7 mouse cellular contexts compared by ENCODE assay signal in genomic region chr9:20545151-20545550, GRCm38 (mm10). TPM values are rescaled to one million over a fixed set of nuclear protein-coding genes. Genes with fewer than 3 reads are reported as not detected.
A peak's percentile ranks its signal among the peaks of the same experiment; 100 is the strongest.
DNase-seq lines count a peak whose midpoint lies in the region; ATAC-seq and TF ChIP-seq lines count a peak whose summit lies in the region.

No protein-coding gene starts in this region.

- no peaks in the 10 kb centered on the region for H3K27me3 ChIP-seq in CH12.LX (replicated peaks)
- H3K27me3 ChIP-seq in hindbrain, embryonic 13.5 days = peaks cover 32% of the 10 kb centered on the region
- H3K27me3 ChIP-seq in liver, embryonic 11.5 days (replicated peaks; ENCODE audit: control insufficient read depth, insufficient read depth, low read length) = no peaks in the 10 kb centered on the region
- 0 out of 2 replicates have a peak, but pooled peaks cover 3% of the 10 kb centered on the region for H3K27me3 ChIP-seq in neural tube, embryonic 12.5 days (replicated peaks)

- no peaks in the 10 kb centered on the region for H3K36me3 ChIP-seq in CH12.LX (replicated peaks in 1 of 2; ENCODE audit: control insufficient read depth in 1 of 2, insufficient read depth in 1 of 2, low read length in 1 of 2)
- no peaks in the 10 kb centered on the region for H3K36me3 ChIP-seq in hindbrain, embryonic 13.5 days
- H3K36me3 ChIP-seq in liver, embryonic 11.5 days (ENCODE audit: control insufficient read depth, insufficient read depth, low read length) = no peaks in the 10 kb centered on the region
- H3K36me3 ChIP-seq in neural tube, embryonic 12.5 days = no peaks in the 10 kb centered on the region

- no peak overlapping the region for H3K27ac ChIP-seq in CH12.LX (ENCODE audit: insufficient read depth, low read depth)
- H3K27ac ChIP-seq in embryonic fibroblast, embryonic 13.5 days (ENCODE audit: insufficient read depth, low read length) = no peak overlapping the region
- H3K27ac ChIP-seq in hindbrain, embryonic 13.5 days = peak overlapping the region; percentile 93
- H3K27ac ChIP-seq in liver, embryonic 11.5 days (ENCODE audit: low read depth, low read length) = peak overlapping the region; percentile 86
- peak overlapping the region; percentile 74; the same call in 1 of the 2 replicates for H3K27ac ChIP-seq in neural tube, embryonic 12.5 days

- no peaks in the 10 kb centered on the region for H3K9me3 ChIP-seq in CH12.LX (replicated peaks; ENCODE audit: low read length)
- no peaks in the 10 kb centered on the region for H3K9me3 ChIP-seq in hindbrain, embryonic 13.5 days
- H3K9me3 ChIP-seq in liver, embryonic 11.5 days (ENCODE audit: control insufficient read depth, low read length) = no peaks in the 10 kb centered on the region
- no peaks in the 10 kb centered on the region for H3K9me3 ChIP-seq in neural tube, embryonic 12.5 days

- 0 out of 2 replicates have a peak, but pooled peaks have one; percentile 25 for ATAC-seq in hindbrain, embryonic 13.5 days (ENCODE audit: low FRiP score)
- no peak; the same call in 1 of the 2 replicates for ATAC-seq in liver, embryonic 11.5 days (replicated peaks; ENCODE audit: low FRiP score)
- no peak for ATAC-seq in neural tube, embryonic 12.5 days (ENCODE audit: low FRiP score, low read depth)

- WGBS in hindbrain, embryonic 13.5 days = 25% methylated on average over 8 of the region's 8 CpGs
- WGBS in liver, embryonic 11.5 days = 15% methylated on average over 8 of the region's 8 CpGs
- WGBS in neural tube, embryonic 12.5 days = 30% methylated on average over 8 of the region's 8 CpGs

- in situ Hi-C loops in CH12.LX (cut with MboI; ENCODE audit: low pct_ligation_motif_present, low pct_unique_long_range_greater_than_20kb, low sequenced_read_pairs) = no loop called here

- peak; percentile 67 for TF ChIP-seq RAD21 in CH12.LX (IDR thresholded peaks at IDR 0.05; ENCODE audit: low read depth, low read length)

- dilution Hi-C loops in CH12.LX (cut with MboI; ENCODE audit: extremely low pct_ligation_motif_present, extremely low pct_unique_long_range_greater_than_20kb, low sequenced_read_pairs) = no loop called here

- no peak overlapping the region for H3K9ac ChIP-seq in CH12.LX (ENCODE audit: insufficient read depth, low read depth)
- H3K9ac ChIP-seq in hindbrain, embryonic 13.5 days = peak overlapping the region; percentile 72
- H3K9ac ChIP-seq in liver, embryonic 11.5 days (ENCODE audit: low read depth, low read length) = peak overlapping the region; percentile 75
- H3K9ac ChIP-seq in neural tube, embryonic 12.5 days = peak overlapping the region; percentile 49; the same call in 1 of the 2 replicates

- H3K4me1 ChIP-seq in CH12.LX (ENCODE audit: control insufficient read depth in 1 of 2, insufficient read depth in 2 of 2) = peaks cover 0 to 4% of the 10 kb centered on the region in 2 experiments; a peak in 2 of 4 replicates
- no peaks in the 10 kb centered on the region for H3K4me1 ChIP-seq in embryonic fibroblast, embryonic 13.5 days (ENCODE audit: control insufficient read depth, insufficient read depth, low read length)
- H3K4me1 ChIP-seq in hindbrain, embryonic 13.5 days (replicated peaks) = peaks cover 12% of the 10 kb centered on the region
- H3K4me1 ChIP-seq in liver, embryonic 11.5 days (replicated peaks; ENCODE audit: control insufficient read depth, insufficient read depth, low read length) = no peaks in the 10 kb centered on the region
- no peaks in the 10 kb centered on the region for H3K4me1 ChIP-seq in neural tube, embryonic 12.5 days

- H3K79me2 ChIP-seq in CH12.LX (replicated peaks; ENCODE audit: control insufficient read depth, extremely low read depth, insufficient read depth, poor library complexity, severe bottlenecking) = no peaks in the 10 kb centered on the region

- H3K4me3 ChIP-seq in CH12.LX (replicated peaks in 1 of 3; ENCODE audit: low read depth in 2 of 3, low read length in 2 of 3, poor library complexity in 1 of 3) = no peak overlapping the region
- H3K4me3 ChIP-seq in embryonic fibroblast, embryonic 13.5 days (ENCODE audit: insufficient read depth, low read length) = no peak overlapping the region
- peak overlapping the region; percentile 40 for H3K4me3 ChIP-seq in hindbrain, embryonic 13.5 days
- H3K4me3 ChIP-seq in liver, embryonic 11.5 days (ENCODE audit: low read depth, low read length) = peak overlapping the region; percentile 56
- H3K4me3 ChIP-seq in neural tube, embryonic 12.5 days = peak overlapping the region; percentile 39

- no peak for TF ChIP-seq POLR2A in CH12.LX (IDR thresholded peaks at IDR 0.05; ENCODE audit: low read depth, low read length)
- peak; percentile 38; the same call in 1 of the 2 replicates for TF ChIP-seq POLR2A in embryonic fibroblast, embryonic 13.5 days (IDR thresholded peaks at IDR 0.05; ENCODE audit: low read depth, low read length)

- DNase-seq in CH12.LX (ENCODE audit: extremely low read depth) (no peak), ZHBTc4 (ENCODE audit: low read depth, low spot score) (peak; percentile 46)
- no peak for DNase-seq in liver, embryonic 11.5 days (ENCODE audit: low spot score)
- DNase-seq in spleen, postnatal 10 days (ENCODE audit: low spot score in 2 of 2) = no peak

- no peak overlapping the region for H3K4me2 ChIP-seq in CH12.LX (ENCODE audit: insufficient read depth, low read depth, poor library complexity, severe bottlenecking)
- peak overlapping the region; percentile 63 for H3K4me2 ChIP-seq in hindbrain, embryonic 13.5 days
- peak overlapping the region; percentile 93 for H3K4me2 ChIP-seq in liver, embryonic 11.5 days
- peak overlapping the region; percentile 69 for H3K4me2 ChIP-seq in neural tube, embryonic 12.5 days (replicated peaks)

- TF ChIP-seq EP300 in CH12.LX (IDR thresholded peaks at IDR 0.05; ENCODE audit: low read length) = no peak

- peak in 1 of 2 experiments; percentile 66; a peak in 2 of 4 replicates for TF ChIP-seq CTCF in CH12.LX (conservative IDR thresholded peaks at IDR 0.05 in 1 of 2, IDR thresholded peaks at IDR 0.05 in 1 of 2; ENCODE audit: low read depth in 2 of 2, low read length in 2 of 2)
- TF ChIP-seq CTCF in embryonic fibroblast, embryonic 13.5 days (IDR thresholded peaks at IDR 0.05; ENCODE audit: borderline replicate concordance, insufficient read depth, low read length) = no peak

TF ChIP-seq in CH12.LX, 34 proteins besides CTCF, POLR2A, EP300 and RAD21:
- TF ChIP-seq SMC3 (IDR thresholded peaks at IDR 0.05; ENCODE audit: low read depth, low read length) = peak; percentile 48; the same call in 1 of the 2 replicates
- no peak for TF ChIP-seq USF1 (IDR thresholded peaks at IDR 0.05; ENCODE audit: low read depth, low read length)
- TF ChIP-seq HCFC1 (IDR thresholded peaks at IDR 0.05; ENCODE audit: low read depth, low read length) = no peak
- no peak for TF ChIP-seq ZC3H11A (IDR thresholded peaks at IDR 0.05; ENCODE audit: low read depth, low read length)
- TF ChIP-seq MAX (IDR thresholded peaks at IDR 0.05; ENCODE audit: low read length) = no peak
TF ChIP-seq in CH12.LX: peak in this region for 1.

RNA-seq across cellular contexts. Expression of gene Zfp266, which starts 23.9 kb away (rescaled TPM):
- total RNA-seq in CH12.LX (2012; rRNA removed) (20.4 and 23.6 TPM in 2 replicates), CH12.LX (2014; rRNA removed) (24.0 and 26.3 TPM in 2 replicates)
- 11.6 and 12.3 TPM in 2 replicates for polyA plus RNA-seq in CH12.LX (2012; ENCODE audit: insufficient read length, low read depth)
- 74.5 and 108 TPM in 2 replicates for polyA plus RNA-seq in embryonic fibroblast, embryonic 13.5 days (2011; ENCODE audit: insufficient read length, low read depth, missing spikeins)
- polyA plus RNA-seq in hindbrain, embryonic 13.5 days (2015; fragmentation: Nextera tagmentation; extraction: Ambion mirVana) = 124 and 131 TPM in 2 replicates
- 49.2 TPM in 2 replicates for polyA plus RNA-seq in liver, embryonic 11.5 days (2014; fragmentation: Nextera tagmentation; extraction: Ambion mirVana)
- 142 and 146 TPM in 2 replicates for polyA plus RNA-seq in neural tube, embryonic 12.5 days (2016; fragmentation: Nextera tagmentation; extraction: Ambion mirVana)

RNA-seq across cellular contexts. Expression of gene Zfp846, which starts 35.9 kb away (rescaled TPM):
- 2.8 and 3.4 TPM in 2 replicates for total RNA-seq in CH12.LX (2012; rRNA removed)
- 4.8 and 4.9 TPM in 2 replicates for total RNA-seq in CH12.LX (2014; rRNA removed)
- polyA plus RNA-seq in CH12.LX (2012; ENCODE audit: insufficient read length, low read depth) = 3.4 and 4.8 TPM in 2 replicates
- 9.1 TPM in 2 replicates for polyA plus RNA-seq in embryonic fibroblast, embryonic 13.5 days (2011; ENCODE audit: insufficient read length, low read depth, missing spikeins)
- polyA plus RNA-seq in hindbrain, embryonic 13.5 days (2015; fragmentation: Nextera tagmentation; extraction: Ambion mirVana) = 46.4 and 48.2 TPM in 2 replicates
- 6.6 and 7.0 TPM in 2 replicates for polyA plus RNA-seq in liver, embryonic 11.5 days (2014; fragmentation: Nextera tagmentation; extraction: Ambion mirVana)
- polyA plus RNA-seq in neural tube, embryonic 12.5 days (2016; fragmentation: Nextera tagmentation; extraction: Ambion mirVana) = 28.4 and 29.3 TPM in 2 replicates

RNA-seq across cellular contexts. Expression of gene Zfp426, which starts 52.6 kb away (rescaled TPM):
- total RNA-seq in CH12.LX (2012; rRNA removed) (13.9 and 14.7 TPM in 2 replicates), CH12.LX (2014; rRNA removed) (18.2 and 19.3 TPM in 2 replicates)
- 11.8 and 13.0 TPM in 2 replicates for polyA plus RNA-seq in CH12.LX (2012; ENCODE audit: insufficient read length, low read depth)
- 18.6 and 20.5 TPM in 2 replicates for polyA plus RNA-seq in embryonic fibroblast, embryonic 13.5 days (2011; ENCODE audit: insufficient read length, low read depth, missing spikeins)
- 29.9 and 32.3 TPM in 2 replicates for polyA plus RNA-seq in hindbrain, embryonic 13.5 days (2015; fragmentation: Nextera tagmentation; extraction: Ambion mirVana)
- 14.9 and 15.3 TPM in 2 replicates for polyA plus RNA-seq in liver, embryonic 11.5 days (2014; fragmentation: Nextera tagmentation; extraction: Ambion mirVana)
- polyA plus RNA-seq in neural tube, embryonic 12.5 days (2016; fragmentation: Nextera tagmentation; extraction: Ambion mirVana) = 30.3 and 31.3 TPM in 2 replicates

Comparison
In these comparisons a context has a peak if more than half of its experiments do, and no peak if none do; other contexts are left out.
1. H3K27ac ChIP-seq: peak in hindbrain, embryonic 13.5 days (single experiment), liver, embryonic 11.5 days (single experiment) and neural tube, embryonic 12.5 days (single experiment); none in CH12.LX (single experiment) and embryonic fibroblast, embryonic 13.5 days (single experiment).
2. H3K4me3 ChIP-seq: peak in hindbrain, embryonic 13.5 days (single experiment), liver, embryonic 11.5 days (single experiment) and neural tube, embryonic 12.5 days (single experiment); none in CH12.LX (0 of 3) and embryonic fibroblast, embryonic 13.5 days (single experiment).